Mouse (Mus musculus): ENCODE measurements around the gene Krt4.

The Krt4 gene

GRCm38 (mm10) chr15:101924635-101925034 is at the start of gene Krt4:
TSS of gene Krt4 (minus strand) at chr15:101924735.
- DNase-seq (ENCODE audit: low read depth, low spot score), result no peak

- DNase-seq (ENCODE audit: low read depth, low spot score), result peak; percentile 93
Observed at GRCm38 (mm10) chr15:101973414-101974077, 49.0 kb upstream of the Krt4 start.

- peak; percentile 79 for DNase-seq (ENCODE audit: low read depth, low spot score)
Observed at GRCm38 (mm10) chr15:101970536-101970935, 46.0 kb upstream of the Krt4 start.

GRCm38 (mm10) chr15:101966808-101967207 is 42.3 kb upstream of the Krt4 start:
- DNase-seq (ENCODE audit: low read depth, low spot score), result no peak

GRCm38 (mm10) chr15:101958891-101959290 is 34.4 kb upstream of the Krt4 start:
- DNase-seq (ENCODE audit: low read depth, low spot score), result no peak

GRCm38 (mm10) chr15:101954187-101954586 is 29.7 kb upstream of the Krt4 start, which contains the start of gene Krt78:
TSS of gene Krt78 (minus strand) at chr15:101954287.
- DNase-seq (ENCODE audit: low read depth, low spot score), result no peak

GRCm38 (mm10) chr15:101952733-101953474 is 28.4 kb upstream of the Krt4 start:
- no peak for DNase-seq (ENCODE audit: low read depth, low spot score)

GRCm38 (mm10) chr15:101945430-101945829 is 20.9 kb upstream of the Krt4 start:
- no peak for DNase-seq (ENCODE audit: low read depth, low spot score)

- DNase-seq (ENCODE audit: low read depth, low spot score), result no peak
Observed at GRCm38 (mm10) chr15:101941948-101942347, 17.4 kb upstream of the Krt4 start.

- no peak for DNase-seq (ENCODE audit: low read depth, low spot score)
Observed at GRCm38 (mm10) chr15:101940274-101940829, 15.8 kb upstream of the Krt4 start, which contains the start of gene Krt79. TSS of gene Krt79 (minus strand) at chr15:101940324.

GRCm38 (mm10) chr15:101938600-101939308 is 14.2 kb upstream of the Krt4 start:
- no peak for DNase-seq (ENCODE audit: low read depth, low spot score)

- no peak for DNase-seq (ENCODE audit: low read depth, low spot score)
Observed at GRCm38 (mm10) chr15:101933024-101933423, 8.5 kb upstream of the Krt4 start.

- DNase-seq (ENCODE audit: low read depth, low spot score), result no peak
Observed at GRCm38 (mm10) chr15:101929666-101930065, 5.1 kb upstream of the Krt4 start.

GRCm38 (mm10) chr15:101929087-101929486 is 4.6 kb upstream of the Krt4 start:
- peak; percentile 26 for DNase-seq (ENCODE audit: low read depth, low spot score)

- DNase-seq (ENCODE audit: low read depth, low spot score), result no peak
Observed at GRCm38 (mm10) chr15:101927340-101928080, 3.0 kb upstream of the Krt4 start.

GRCm38 (mm10) chr15:101925041-101925440 is 506 bp upstream of the Krt4 start:
- no peak for DNase-seq (ENCODE audit: low read depth, low spot score)

- DNase-seq (ENCODE audit: low read depth, low spot score), result no peak
Observed at GRCm38 (mm10) chr15:101922296-101922695, 2.2 kb downstream of the Krt4 start.

GRCm38 (mm10) chr15:101916072-101916471 is 8.5 kb downstream of the Krt4 start:
- DNase-seq (ENCODE audit: low read depth, low spot score), result no peak

- no peak for DNase-seq (ENCODE audit: low read depth, low spot score)
Observed at GRCm38 (mm10) chr15:101904849-101905248, 19.7 kb downstream of the Krt4 start.

- no peak for DNase-seq (ENCODE audit: low read depth, low spot score)
Observed at GRCm38 (mm10) chr15:101902171-101903149, 22.1 kb downstream of the Krt4 start.

Measured in ES-CJ7 (cell line).